Mouse (Mus musculus) embryonic facial prominence, embryonic 13.5 days (tissue): ENCODE measurements at regions not wholly inside any gene's neighbourhood (a gene's known extent, or its start where the extent isn't known, plus 50 kb on each side); places are given as distances from the start of the nearest gene placed in this dataset.

Experiments
- ATAC-seq: fragments of 200-750 bp; cut with Nextera tagmentation; 2 replicates; pipeline ENCODE4 v1.8.0; 2017; ENCODE audit warnings: low read depth; ENCODE audit not compliant: insufficient number of reproducible peaks, insufficient read depth, low FRiP score, low TSS enrichment
- H3K27ac ChIP-seq: fragments of 300-500 bp; sonication (generic); 2 replicates; pipeline ENCODE4 v1.5.1; 2015; ENCODE audit warnings: moderate library complexity, mild to moderate bottlenecking, inconsistent platforms
- H3K27me3 ChIP-seq: fragments of 300-500 bp; sonication (generic); 2 replicates; pipeline ENCODE4 v1.6.1; 2015; ENCODE audit warnings: mild to moderate bottlenecking, inconsistent platforms
- H3K36me3 ChIP-seq: fragments of 300-500 bp; sonication (generic); 2 replicates; pipeline ENCODE4 v1.6.1; 2015; ENCODE audit warnings: mild to moderate bottlenecking, inconsistent platforms
- H3K4me1 ChIP-seq: fragments of 300-500 bp; sonication (generic); 2 replicates; pipeline ENCODE4 v1.6.1; 2015; ENCODE audit warnings: inconsistent platforms
- H3K4me2 ChIP-seq: fragments of 300-500 bp; sonication (generic); 2 replicates; pipeline ENCODE4 v1.6.1; 2015; ENCODE audit warnings: moderate library complexity, mild to moderate bottlenecking, inconsistent platforms
- H3K4me3 ChIP-seq: fragments of 300-500 bp; sonication (generic); 2 replicates; pipeline ENCODE4 v1.5.1; 2015; ENCODE audit warnings: mild to moderate bottlenecking, inconsistent platforms
- H3K9ac ChIP-seq: fragments of 300-500 bp; sonication (generic); 2 replicates; pipeline ENCODE4 v1.6.1; 2015; ENCODE audit warnings: mild to moderate bottlenecking, inconsistent platforms
- H3K9me3 ChIP-seq: fragments of 300-500 bp; sonication (generic); 2 replicates; pipeline ENCODE4 v1.6.1; 2016; ENCODE audit warnings: inconsistent platforms
- WGBS: fragments of 180-500 bp; shearing (Covaris S2); methylation state at CpG from one replicate; pipeline ENCODE4 v1.1.7; 2015; ENCODE audit warnings: mixed read lengths; 5-methylcytosine and 5-hydroxymethylcytosine counted together

DNA sequence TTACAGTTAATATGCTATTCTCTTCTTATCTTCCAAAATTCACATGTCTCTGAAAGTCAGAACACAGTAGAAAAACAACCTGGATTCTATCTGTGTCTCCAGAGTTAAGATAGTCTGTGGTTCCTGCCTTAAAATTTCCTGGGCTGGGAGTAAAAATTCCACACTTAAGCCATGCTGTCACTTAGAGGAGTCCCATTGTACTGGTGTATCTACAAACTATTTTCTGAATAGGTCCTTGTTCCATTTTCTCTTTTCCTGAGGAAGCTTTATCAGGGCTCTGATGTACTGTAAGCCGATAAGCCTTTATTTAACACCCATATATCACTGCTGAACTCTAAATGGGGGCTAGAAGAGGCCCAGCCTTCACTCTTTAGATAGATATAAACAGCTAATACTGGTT lies 1171.1 kb downstream of the Efnb2 start:
- no peak for ATAC-seq
- no peaks in the 10 kb centered on the region for H3K36me3 ChIP-seq
- no peaks in the 10 kb centered on the region for H3K27me3 ChIP-seq
- no peak overlapping the region for H3K4me3 ChIP-seq
- H3K4me1 ChIP-seq = no peaks in the 10 kb centered on the region
- no peak overlapping the region for H3K9ac ChIP-seq
- WGBS = 71% methylated on average over 1 of the region's 1 CpGs
- no peak overlapping the region for H3K27ac ChIP-seq
- H3K4me2 ChIP-seq = no peak overlapping the region
- H3K9me3 ChIP-seq = no peaks in the 10 kb centered on the region

GRCm38 (mm10) chr8:7472153-7472796 lies 1188.8 kb downstream of the Efnb2 start:
- no peak overlapping the region for H3K4me2 ChIP-seq
- no peaks in the 10 kb centered on the region for H3K9me3 ChIP-seq
- H3K36me3 ChIP-seq = no peaks in the 10 kb centered on the region
- H3K27me3 ChIP-seq = no peaks in the 10 kb centered on the region
- no peak for ATAC-seq
- 37% methylated on average over 7 of the region's 7 CpGs for WGBS
- no peak overlapping the region for H3K4me3 ChIP-seq
- no peak overlapping the region for H3K27ac ChIP-seq
- H3K4me1 ChIP-seq = no peaks in the 10 kb centered on the region
- H3K9ac ChIP-seq = no peak overlapping the region

- Histone ChIP-seq H3K27ac (no peak overlapping the region), H3K9ac (no peak overlapping the region), H3K4me2 (no peak overlapping the region), H3K4me1 (no peaks in the 10 kb centered on the region), H3K4me3 (no peak overlapping the region), H3K36me3 (no peaks in the 10 kb centered on the region), H3K9me3 (no peaks in the 10 kb centered on the region), H3K27me3 (no peaks in the 10 kb centered on the region)
- WGBS = 70% methylated on average over 4 of the region's 4 CpGs
- ATAC-seq = no peak
These were observed 1191.8 kb downstream of the Efnb2 start for GRCm38 (mm10) chr8:7469261-7469660.

DNA sequence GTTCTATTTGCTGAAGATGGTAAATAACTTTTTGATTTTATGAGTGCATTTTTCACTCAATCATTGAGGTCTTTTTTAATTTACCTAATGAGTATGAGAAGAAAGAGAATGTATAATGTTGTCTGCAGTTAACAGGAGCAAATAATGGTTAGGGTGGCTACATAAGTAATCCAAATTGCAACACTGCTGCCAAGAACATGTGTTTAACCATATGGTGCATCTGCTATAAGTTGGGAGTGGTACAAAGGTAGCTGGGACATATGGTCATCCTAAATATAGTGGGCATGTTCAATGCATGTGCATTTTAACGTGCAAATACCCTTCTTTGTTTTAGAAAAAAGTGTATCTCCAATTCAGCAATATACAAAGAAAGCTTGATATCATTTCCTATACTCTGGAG lies 1198.2 kb downstream of the Efnb2 start:
- Histone ChIP-seq H3K4me3 (no peak overlapping the region), H3K4me1 (no peaks in the 10 kb centered on the region), H3K27ac (no peak overlapping the region), H3K27me3 (no peaks in the 10 kb centered on the region), H3K9me3 (no peaks in the 10 kb centered on the region), H3K4me2 (no peak overlapping the region), H3K36me3 (no peaks in the 10 kb centered on the region), H3K9ac (no peak overlapping the region)
- WGBS = 75% methylated on average over 1 of the region's 1 CpGs
- ATAC-seq = no peak

- Histone ChIP-seq H3K27ac (no peak overlapping the region), H3K36me3 (no peaks in the 10 kb centered on the region), H3K4me2 (no peak overlapping the region), H3K4me1 (peaks cover 10% of the 10 kb centered on the region), H3K27me3 (no peaks in the 10 kb centered on the region), H3K4me3 (no peak overlapping the region), H3K9ac (no peak overlapping the region), H3K9me3 (no peaks in the 10 kb centered on the region)
- ATAC-seq = no peak
These were observed 1211.7 kb downstream of the Efnb2 start for GRCm38 (mm10) chr8:7449361-7449760.

DNA sequence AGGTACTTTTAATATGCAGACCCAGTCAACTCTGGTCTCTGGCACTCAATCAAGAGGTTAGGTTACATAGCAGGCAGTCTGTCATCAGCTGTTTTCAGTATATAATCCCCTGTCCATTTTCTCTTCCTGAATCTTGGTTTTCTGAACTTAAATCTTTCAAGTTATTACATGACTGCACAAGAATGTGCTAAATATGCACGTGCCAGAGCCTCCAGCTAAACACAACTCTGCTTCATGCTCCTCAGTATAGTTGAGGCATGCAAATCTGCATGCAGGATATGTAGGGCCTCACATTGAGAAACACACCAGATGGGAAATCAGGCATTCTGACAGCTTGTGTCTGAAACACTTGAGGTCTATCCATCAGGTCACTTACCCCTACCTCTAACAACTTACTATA lies 1214.0 kb downstream of the Efnb2 start:
- H3K9ac ChIP-seq = no peak overlapping the region
- no peak overlapping the region for H3K27ac ChIP-seq
- peaks cover 5% of the 10 kb centered on the region for H3K4me1 ChIP-seq
- no peaks in the 10 kb centered on the region for H3K36me3 ChIP-seq
- 31% methylated on average over 1 of the region's 1 CpGs for WGBS
- H3K9me3 ChIP-seq = no peaks in the 10 kb centered on the region
- no peaks in the 10 kb centered on the region for H3K27me3 ChIP-seq
- H3K4me2 ChIP-seq = no peak overlapping the region
- H3K4me3 ChIP-seq = no peak overlapping the region
- ATAC-seq = peak; percentile 56; the same call in 1 of the 2 replicates

DNA sequence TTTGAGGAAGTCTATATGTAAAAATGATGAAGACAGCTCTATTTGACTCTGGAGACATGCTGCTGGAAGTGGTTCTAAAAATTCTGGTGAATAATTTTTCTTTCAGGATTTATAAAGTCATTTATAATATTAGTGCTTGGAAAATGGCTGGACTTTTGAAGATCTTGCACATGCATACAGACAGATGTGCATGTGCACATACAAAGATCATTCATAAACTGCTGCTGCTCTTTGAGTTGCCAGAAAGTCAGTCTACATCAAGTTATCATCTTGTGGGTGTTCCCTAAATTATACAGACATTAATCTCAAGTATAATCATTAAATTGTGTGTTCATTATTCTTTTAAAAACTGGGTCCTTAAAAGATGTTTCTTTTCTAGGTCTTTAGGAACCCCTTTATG lies 1220.2 kb downstream of the Efnb2 start:
- Histone ChIP-seq H3K4me2 (no peak overlapping the region), H3K4me1 (peaks cover 9% of the 10 kb centered on the region), H3K9ac (no peak overlapping the region), H3K36me3 (no peaks in the 10 kb centered on the region), H3K27ac (no peak overlapping the region), H3K4me3 (no peak overlapping the region), H3K27me3 (no peaks in the 10 kb centered on the region), H3K9me3 (no peaks in the 10 kb centered on the region)
- ATAC-seq = no peak

DNA sequence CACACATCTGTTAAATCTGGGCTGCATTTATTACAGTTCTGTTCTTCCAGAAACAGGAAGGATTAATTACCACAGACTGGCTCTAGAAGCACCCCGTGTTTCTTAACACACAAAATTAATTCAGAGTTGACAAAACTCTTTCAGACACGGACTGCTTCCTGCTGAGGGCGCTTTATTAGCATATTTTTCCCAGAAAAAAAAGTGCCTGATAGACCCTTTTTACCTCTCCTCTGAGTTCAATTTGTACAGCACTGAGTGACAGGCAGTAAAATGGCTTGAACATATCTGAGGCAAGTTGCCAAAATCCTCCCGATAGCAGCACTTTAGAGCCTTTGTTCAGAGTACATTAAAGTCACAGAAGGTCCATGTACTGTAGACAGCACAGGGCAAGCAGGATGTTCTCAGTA lies 1220.8 kb downstream of the Efnb2 start:
- 3% methylated on average over 4 of the region's 4 CpGs for WGBS
- Histone ChIP-seq H3K4me2 (peak overlapping the region; percentile 46), H3K4me1 (peaks cover 9% of the 10 kb centered on the region), H3K36me3 (no peaks in the 10 kb centered on the region), H3K27me3 (no peaks in the 10 kb centered on the region), H3K9ac (no peak overlapping the region), H3K4me3 (no peak overlapping the region), H3K27ac (no peak overlapping the region), H3K9me3 (no peaks in the 10 kb centered on the region)
- no peak for ATAC-seq

DNA sequence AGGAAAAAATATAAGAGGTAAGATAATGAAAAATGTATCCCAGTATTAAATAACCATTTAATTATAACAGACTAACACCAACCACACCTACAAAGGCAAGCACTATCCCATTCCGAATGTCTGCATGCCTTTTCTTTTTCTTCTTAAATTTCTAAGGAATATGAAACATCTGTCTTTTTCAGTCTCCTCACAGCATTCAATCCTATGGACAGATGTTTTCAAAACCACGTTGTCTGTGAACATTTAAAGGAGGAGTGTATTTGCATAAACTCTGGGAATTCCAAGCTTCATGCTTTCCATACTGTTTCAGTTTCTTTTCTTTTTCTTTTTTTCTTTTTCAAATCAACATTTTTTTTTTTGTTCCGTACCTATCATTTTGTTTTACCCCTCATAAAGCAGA lies 1221.2 kb downstream of the Efnb2 start:
- Histone ChIP-seq H3K4me2 (peak overlapping the region; percentile 46), H3K9ac (no peak overlapping the region), H3K4me1 (peaks cover 9% of the 10 kb centered on the region), H3K36me3 (no peaks in the 10 kb centered on the region), H3K4me3 (no peak overlapping the region), H3K9me3 (no peaks in the 10 kb centered on the region), H3K27me3 (no peaks in the 10 kb centered on the region), H3K27ac (no peak overlapping the region)
- 15% methylated on average over 3 of the region's 3 CpGs for WGBS
- ATAC-seq = no peak

- H3K27me3 ChIP-seq = no peaks in the 10 kb centered on the region
- no peak for ATAC-seq
- no peaks in the 10 kb centered on the region for H3K4me1 ChIP-seq
These were observed 1230.6 kb downstream of the Efnb2 start for GRCm38 (mm10) chr8:7430482-7430881.

DNA sequence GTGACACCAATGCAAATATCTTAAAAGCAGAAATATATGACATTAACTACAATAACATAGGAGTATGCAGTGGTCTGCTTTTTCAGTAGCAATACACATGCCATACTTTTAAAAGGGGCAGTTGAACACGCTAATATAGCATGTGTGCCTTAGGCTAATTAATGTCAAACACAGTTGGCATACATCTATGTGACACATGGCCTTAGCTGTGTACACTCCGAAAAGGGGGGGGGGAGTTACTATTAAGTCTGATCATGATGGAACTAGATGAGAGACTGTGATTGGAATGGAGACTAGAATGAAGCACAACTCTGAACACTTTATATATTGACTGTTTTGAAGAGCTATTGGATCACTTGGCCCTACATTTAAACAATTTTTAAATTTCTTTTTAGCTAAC lies 1262.9 kb downstream of the Efnb2 start:
- Histone ChIP-seq H3K27ac (no peak overlapping the region), H3K36me3 (no peaks in the 10 kb centered on the region), H3K27me3 (no peaks in the 10 kb centered on the region), H3K4me2 (no peak overlapping the region), H3K9ac (no peak overlapping the region), H3K4me1 (no peaks in the 10 kb centered on the region), H3K9me3 (no peaks in the 10 kb centered on the region), H3K4me3 (no peak overlapping the region)
- no peak for ATAC-seq
- 80% methylated on average over 2 of the region's 2 CpGs for WGBS

More at GRCm38 (mm10) chr8:7430482-7430881, 1230.6 kb downstream of the Efnb2 start:
- no peak overlapping the region for H3K4me2 ChIP-seq
- no peaks in the 10 kb centered on the region for H3K36me3 ChIP-seq
- no peak overlapping the region for H3K27ac ChIP-seq
- no peak overlapping the region for H3K9ac ChIP-seq
- H3K9me3 ChIP-seq = no peaks in the 10 kb centered on the region
- no peak overlapping the region for H3K4me3 ChIP-seq

- H3K4me2 ChIP-seq = no peak overlapping the region
- no peak overlapping the region for H3K27ac ChIP-seq
- no peaks in the 10 kb centered on the region for H3K27me3 ChIP-seq
- ATAC-seq = no peak
- 63% methylated on average over 5 of the region's 5 CpGs for WGBS
- no peaks in the 10 kb centered on the region for H3K36me3 ChIP-seq
- H3K4me3 ChIP-seq = no peak overlapping the region
- no peaks in the 10 kb centered on the region for H3K9me3 ChIP-seq
- no peak overlapping the region for H3K9ac ChIP-seq
- no peaks in the 10 kb centered on the region for H3K4me1 ChIP-seq
These were observed 1263.6 kb downstream of the Efnb2 start for GRCm38 (mm10) chr8:7397355-7397862.
